Mouse (Mus musculus) intestine, postnatal 0 days (tissue): ENCODE data around the gene Hoxa11. TPM values are rescaled to one million over a fixed set of nuclear protein-coding genes. Genes with fewer than 3 reads are reported as not detected.

Source experiments
- ATAC-seq: fragments of 200-750 bp; cut with Nextera tagmentation; 2 replicates; pipeline ENCODE4 v1.8.0; 2017; ENCODE audit warnings: mild to moderate bottlenecking, moderate TSS enrichment, moderate library complexity
- H3K27ac ChIP-seq: fragments of 300-500 bp; sonication (generic); 2 replicates; pipeline ENCODE4 v1.5.1; 2014; ENCODE audit warnings: mild to moderate bottlenecking, low read depth, low read length, moderate library complexity
- H3K27me3 ChIP-seq: fragments of 300-500 bp; sonication (generic); replicated peaks from 2 replicates; pipeline ENCODE4 v1.6.1; 2014; ENCODE audit warnings: low read length, mixed read lengths; ENCODE audit not compliant: control insufficient read depth, insufficient read depth
- H3K36me3 ChIP-seq: fragments of 300-500 bp; sonication (generic); 2 replicates; pipeline ENCODE4 v1.6.1; 2014; ENCODE audit warnings: mild to moderate bottlenecking, moderate library complexity; ENCODE audit not compliant: control insufficient read depth, insufficient read depth
- H3K4me1 ChIP-seq: fragments of 300-500 bp; sonication (generic); replicated peaks from 2 replicates; pipeline ENCODE4 v1.6.1; 2014; ENCODE audit warnings: antibody characterized with exemption, low read length, mixed read lengths; ENCODE audit not compliant: control insufficient read depth, insufficient read depth
- H3K4me2 ChIP-seq: fragments of 300-500 bp; sonication (generic); replicated peaks from 2 replicates; pipeline ENCODE4 v1.6.1; 2014; ENCODE audit warnings: low read depth, mild to moderate bottlenecking, moderate library complexity
- H3K4me3 ChIP-seq: fragments of 300-500 bp; sonication (generic); 2 replicates; pipeline ENCODE4 v1.5.1; 2014; ENCODE audit warnings: low read depth, low read length
- H3K9ac ChIP-seq: fragments of 300-500 bp; sonication (generic); 2 replicates; pipeline ENCODE4 v1.6.1; 2014; ENCODE audit warnings: mild to moderate bottlenecking, low read depth, low read length
- H3K9me3 ChIP-seq: fragments of 300-500 bp; sonication (generic); 2 replicates; pipeline ENCODE4 v1.6.1; 2016; ENCODE audit warnings: mixed run types; ENCODE audit not compliant: control insufficient read depth
- CTCF ChIP-seq: sonication (generic); IDR thresholded peaks from 2 replicates; pipeline ENCODE4 v1.5.1; 2016; ENCODE audit warnings: low read depth, mild to moderate bottlenecking, control low read depth, antibody characterized with exemption, moderate library complexity
- WGBS: fragments of 180-500 bp; shearing (Covaris S2); extraction: QIAGEN DNeasy Blood & Tissue Kit; methylation state at CpG from one replicate; pipeline ENCODE4 v1.1.7; 2014; 5-methylcytosine and 5-hydroxymethylcytosine counted together
- polyA plus RNA-seq: library from polyadenylated mRNA; unstranded; fragments of >200 nt; fragmentation: Nextera tagmentation; extraction: Ambion mirVana; gene quantifications from 2 replicates; pipeline ENCODE4 v1.2.1, GENCODE M21; 2015

The Hoxa11 gene
- polyA plus RNA-seq, 1 experiment from 2014 or later: 1.1 TPM

DNA sequence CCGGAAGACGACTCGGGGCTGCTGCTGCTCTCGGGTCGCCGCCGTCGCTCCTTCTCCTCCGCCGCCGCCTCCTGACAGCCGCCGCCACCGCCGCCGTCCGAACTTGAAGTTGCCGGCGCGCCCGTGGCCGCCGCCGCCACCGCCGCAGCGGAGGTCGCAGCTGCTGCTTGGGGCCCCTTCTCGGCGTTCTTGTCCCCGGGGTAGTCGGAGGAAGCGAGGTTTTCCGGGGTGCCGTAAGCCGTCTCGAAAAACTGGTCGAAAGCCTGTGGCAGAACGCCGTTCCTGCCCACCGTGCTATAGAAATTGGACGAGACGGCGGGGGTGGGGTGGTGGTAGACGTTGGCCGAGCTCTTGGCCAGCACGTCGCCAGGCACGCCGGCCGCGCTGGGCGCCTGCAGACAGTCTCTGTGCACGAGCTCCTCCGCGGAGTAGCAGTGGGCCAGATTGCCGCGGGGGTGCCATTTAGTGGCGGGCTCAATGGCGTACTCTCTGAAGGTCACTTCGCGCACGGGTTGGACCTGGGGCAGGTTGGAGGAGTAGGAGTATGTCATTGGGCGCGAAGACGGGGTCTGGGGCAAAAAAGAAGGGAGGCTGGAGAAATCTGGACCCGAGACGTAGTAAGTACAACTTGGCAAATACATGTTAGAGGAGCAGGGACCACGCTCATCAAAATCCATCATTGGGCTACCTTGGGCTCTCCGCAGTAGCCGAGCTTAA is 412 bp downstream of the Hoxa11 start:
- Histone ChIP-seq H3K36me3 (no peaks in the 10 kb centered on the region; the same call in 1 of the 2 replicates), H3K4me3 (peak overlapping the region; percentile 30), H3K27me3 (peaks cover 100% of the 10 kb centered on the region), H3K9me3 (no peaks in the 10 kb centered on the region), H3K4me2 (peak overlapping the region; percentile 40), H3K4me1 (no peaks in the 10 kb centered on the region), H3K27ac (no peak overlapping the region), H3K9ac (peak overlapping the region; percentile 8; the same call in 1 of the 2 replicates)
- under 1% methylated on average over 71 of the region's 71 CpGs for WGBS
- TF ChIP-seq CTCF: no peak
- ATAC-seq: no peak

DNA sequence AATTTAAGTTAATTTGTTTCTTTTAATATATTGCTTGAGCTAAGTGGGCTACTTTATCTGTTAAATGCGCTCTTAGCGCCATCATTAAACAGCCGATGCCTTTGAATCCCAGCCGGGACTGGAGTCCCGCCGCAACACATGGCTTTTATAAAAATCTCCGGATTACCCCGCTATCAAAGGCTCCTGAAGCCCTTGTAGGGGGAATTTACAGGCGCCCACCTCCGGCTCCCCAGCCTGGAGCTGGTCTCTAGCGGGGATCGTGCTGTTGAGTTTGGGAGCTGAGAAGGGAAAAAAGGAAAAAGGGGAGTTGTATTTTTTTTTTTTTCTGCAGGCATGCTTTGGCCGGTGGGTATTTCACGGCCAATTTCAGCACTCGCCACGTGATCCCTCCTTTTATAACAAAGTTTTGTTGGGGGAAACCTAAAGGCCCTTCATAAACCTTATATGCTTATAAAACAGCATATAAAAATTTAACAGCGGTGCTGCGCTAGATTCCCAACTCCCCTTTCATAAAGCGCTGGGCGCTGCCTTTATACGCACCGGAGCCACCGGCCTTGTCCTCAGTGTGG is 1.1 kb downstream of the Hoxa11 start:
- Histone ChIP-seq H3K27ac (no peak overlapping the region), H3K9ac (peak overlapping the region; percentile 8; the same call in 1 of the 2 replicates), H3K9me3 (no peaks in the 10 kb centered on the region), H3K27me3 (peaks cover 100% of the 10 kb centered on the region), H3K4me2 (peak overlapping the region; percentile 40), H3K4me3 (peak overlapping the region; percentile 30), H3K4me1 (no peaks in the 10 kb centered on the region), H3K36me3 (no peaks in the 10 kb centered on the region; the same call in 1 of the 2 replicates)
- no peak for ATAC-seq
- WGBS: 3% methylated on average over 23 of the region's 23 CpGs
- TF ChIP-seq CTCF: no peak

DNA sequence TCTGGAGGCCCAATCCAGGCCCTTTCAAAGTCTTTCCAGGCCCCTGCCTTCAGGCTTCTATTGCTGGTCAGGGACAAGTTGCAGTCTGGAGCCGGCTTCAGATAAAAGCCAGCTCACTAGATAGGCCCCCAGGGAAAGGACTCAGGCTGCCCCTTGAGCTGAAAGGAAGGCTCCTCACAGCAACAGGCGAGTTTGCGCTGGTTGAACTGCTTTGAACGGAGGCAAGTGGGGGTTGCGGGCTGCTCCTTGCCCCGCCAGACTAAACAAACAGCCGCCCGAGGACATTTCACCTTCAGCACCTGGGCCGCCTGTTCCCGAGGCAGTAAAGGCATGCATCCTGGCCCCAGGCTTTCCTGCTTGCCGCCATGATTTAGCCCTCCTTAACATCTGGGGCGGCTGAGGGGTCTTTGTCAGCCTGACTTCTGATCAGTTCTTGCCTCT is 1.9 kb downstream of the Hoxa11 start:
- Histone ChIP-seq H3K36me3 (no peaks in the 10 kb centered on the region; the same call in 1 of the 2 replicates), H3K4me1 (no peaks in the 10 kb centered on the region), H3K27ac (no peak overlapping the region), H3K4me3 (peak overlapping the region; percentile 30; the same call in 1 of the 2 replicates), H3K27me3 (peaks cover 100% of the 10 kb centered on the region), H3K9me3 (no peaks in the 10 kb centered on the region), H3K9ac (no peak overlapping the region), H3K4me2 (peak overlapping the region; percentile 37)
- no peak for TF ChIP-seq CTCF
- 0% methylated on average over 12 of the region's 12 CpGs for WGBS
- ATAC-seq: no peak

DNA sequence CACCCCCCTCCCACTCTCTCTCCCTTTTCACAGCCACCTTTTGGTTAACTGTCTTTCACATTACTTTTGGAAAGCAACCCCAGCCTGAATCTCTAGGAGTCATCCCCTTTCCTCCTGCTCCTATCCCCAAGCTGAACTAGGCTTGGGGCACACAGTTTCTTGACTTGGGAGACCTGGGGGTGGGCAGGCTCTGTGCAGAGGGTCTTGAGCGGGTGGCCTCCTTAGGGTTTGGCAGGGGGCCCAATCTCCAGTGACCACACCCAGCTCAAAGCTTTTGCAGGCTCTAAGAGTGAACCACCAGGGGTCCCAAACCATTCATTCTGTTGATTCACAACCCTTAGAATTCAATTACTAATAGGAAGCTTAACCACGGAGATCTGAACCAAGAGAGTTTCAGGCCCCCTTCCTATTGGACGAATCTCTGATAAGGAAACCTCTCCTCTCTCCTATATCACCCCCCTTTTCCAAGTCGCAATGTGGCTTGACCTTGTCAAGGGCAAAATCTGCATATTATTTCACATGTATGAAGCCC is 2.7 kb downstream of the Hoxa11 start:
- no peaks in the 10 kb centered on the region for H3K9me3 ChIP-seq
- WGBS: 8% methylated on average over 4 of the region's 4 CpGs
- no peak overlapping the region for H3K4me3 ChIP-seq
- no peaks in the 10 kb centered on the region; the same call in 1 of the 2 replicates for H3K36me3 ChIP-seq
- TF ChIP-seq CTCF: no peak
- H3K27me3 ChIP-seq: peaks cover 100% of the 10 kb centered on the region
- no peaks in the 10 kb centered on the region for H3K4me1 ChIP-seq
- H3K9ac ChIP-seq: no peak overlapping the region
- H3K27ac ChIP-seq: no peak overlapping the region
- no peak overlapping the region for H3K4me2 ChIP-seq
- no peak for ATAC-seq

DNA sequence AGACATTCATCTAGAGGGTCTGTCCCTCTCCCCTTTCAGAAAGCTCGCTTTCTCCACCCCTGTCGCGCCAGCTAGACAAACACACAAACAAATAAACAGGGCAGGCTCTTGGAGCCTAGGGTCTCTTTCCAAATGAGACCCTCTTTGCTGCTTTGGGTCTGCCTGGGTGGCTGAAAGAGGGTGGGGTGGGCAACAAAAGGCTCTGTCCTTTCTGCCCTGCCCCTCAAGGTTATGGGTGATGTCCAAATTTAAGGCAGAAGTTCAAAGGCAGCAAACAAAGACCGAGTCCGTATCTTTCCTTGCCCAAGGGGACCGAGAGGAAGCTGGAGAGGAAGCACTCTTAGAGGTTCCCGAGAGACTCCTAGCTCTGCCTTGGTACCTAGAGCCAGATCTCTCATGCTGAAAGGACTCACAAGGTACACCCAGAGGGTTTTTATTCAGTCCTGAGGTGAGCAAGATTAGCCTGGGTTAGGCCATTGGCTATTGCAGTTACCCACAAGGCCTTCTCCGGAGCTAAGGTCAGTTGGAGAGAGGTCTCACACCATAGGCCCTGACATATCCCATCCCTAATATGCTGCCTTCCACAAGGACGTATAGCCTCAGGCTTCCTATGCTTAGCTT is 4.5 kb downstream of the Hoxa11 start:
- WGBS: 4% methylated on average over 9 of the region's 9 CpGs
- no peak overlapping the region for H3K4me3 ChIP-seq
- no peak overlapping the region for H3K9ac ChIP-seq

DNA sequence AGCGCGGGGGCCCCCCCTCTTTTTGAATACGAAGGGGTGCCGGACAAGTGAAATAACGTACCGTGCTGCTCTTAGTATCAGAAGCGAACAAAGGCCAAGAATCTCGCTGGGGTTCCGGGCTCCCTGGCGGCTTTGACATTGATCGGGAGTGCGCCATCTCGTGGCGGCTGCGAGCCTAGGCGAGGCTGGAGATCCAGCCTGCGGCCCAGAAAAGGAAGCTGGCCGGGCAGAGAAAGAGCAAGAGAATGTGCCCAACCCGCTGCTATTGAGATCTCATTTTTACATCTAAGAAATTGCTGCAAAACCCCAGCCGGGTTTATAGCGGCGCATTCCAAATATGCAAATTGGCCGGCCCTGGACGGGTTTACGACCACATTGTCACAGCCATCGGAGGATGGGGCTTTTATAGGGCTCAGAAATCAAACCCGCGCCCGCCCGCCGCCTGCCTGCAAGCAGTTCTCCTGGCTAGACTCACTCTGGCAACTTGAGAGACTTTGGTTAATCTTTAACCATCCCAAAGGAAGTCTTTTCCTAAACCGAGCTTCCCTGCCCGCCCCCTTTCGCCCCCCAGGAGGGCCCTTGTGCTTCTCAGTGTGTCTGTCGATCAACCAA is 5.1 kb downstream of the Hoxa11 start, which contains the start of gene Hoxa10:
Gene Hoxa10 (minus strand): TSS at position 466 of the 612 bp plus-strand sequence.
- H3K9me3 ChIP-seq: no peaks in the 10 kb centered on the region
- H3K36me3 ChIP-seq: no peaks in the 10 kb centered on the region; the same call in 1 of the 2 replicates
- H3K27ac ChIP-seq: no peak within 1 kb of the TSS
- H3K4me3 ChIP-seq: peak within 1 kb of the TSS; percentile 26
- 2% methylated on average over 35 of the region's 35 CpGs for WGBS
- peak within 1 kb of the TSS; percentile 41 for H3K4me2 ChIP-seq
- TF ChIP-seq CTCF: peak; percentile 86
- peak; percentile 47; the same call in 1 of the 2 replicates for ATAC-seq
- no peaks in the 10 kb centered on the region for H3K4me1 ChIP-seq
- H3K27me3 ChIP-seq: peaks cover 100% of the 10 kb centered on the region
- peak within 1 kb of the TSS; percentile 26 for H3K9ac ChIP-seq

More for the DNA sequence above, 4.5 kb downstream of the Hoxa11 start:
- H3K4me1 ChIP-seq: no peaks in the 10 kb centered on the region
- ATAC-seq: no peak
- H3K4me2 ChIP-seq: no peak overlapping the region
- H3K9me3 ChIP-seq: no peaks in the 10 kb centered on the region
- no peak overlapping the region for H3K27ac ChIP-seq
- H3K27me3 ChIP-seq: peaks cover 100% of the 10 kb centered on the region
- H3K36me3 ChIP-seq: no peaks in the 10 kb centered on the region; the same call in 1 of the 2 replicates
- TF ChIP-seq CTCF: no peak
